Mouse (Mus musculus) kidney, adult 2 months (tissue): ENCODE results near the gene Fxyd2.

Experiments used
- CTCF ChIP-seq: fragments of 200-500 bp; conservative IDR thresholded peaks from 2 replicates; pipeline ENCODE4 v1.5.1; 2011; ENCODE audit warnings: low read depth, mild to moderate bottlenecking, control low read depth, low read length, moderate library complexity, mixed read lengths; ENCODE audit not compliant: insufficient read depth, insufficient read length
- POLR2A ChIP-seq: fragments of 200-500 bp; IDR thresholded peaks from one replicate; pipeline ENCODE4 v1.6.1; 2011; ENCODE audit warnings: low read depth, low read length, control low read depth

DNA sequence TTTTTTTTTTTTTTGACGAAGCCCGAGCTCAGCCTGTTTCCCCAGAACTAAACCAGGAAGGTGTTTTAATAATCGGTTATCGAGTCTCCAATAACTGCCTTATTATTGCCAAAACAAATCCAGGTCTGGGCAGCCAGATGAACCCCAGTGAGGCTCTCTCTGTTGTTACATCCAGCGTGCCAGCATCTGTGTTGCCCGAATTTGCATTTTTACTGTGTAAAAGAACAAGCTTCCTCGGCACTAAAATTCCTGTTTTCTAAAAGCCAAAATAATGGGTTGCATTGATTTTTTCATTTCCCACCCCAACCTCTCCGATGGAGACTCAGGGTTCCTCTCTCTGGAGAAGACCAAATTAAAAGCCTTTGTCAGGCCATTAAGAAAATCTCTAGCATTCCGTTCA lies 33.6 kb downstream of the Fxyd2 start:
- TF ChIP-seq CTCF (no peak), POLR2A (no peak)
